Mouse (Mus musculus) bone marrow, adult 2 months (tissue): ENCODE results near the gene Sepsecs.

ENCODE experiments used
- CTCF ChIP-seq: fragments of 200-500 bp; IDR thresholded peaks from 2 replicates; pipeline ENCODE4 v1.5.1; 2011; ENCODE audit warnings: low read length, control low read depth; ENCODE audit not compliant: control insufficient read depth, insufficient read depth
- POLR2A ChIP-seq: fragments of 200-500 bp; IDR thresholded peaks from 2 replicates; pipeline ENCODE4 v1.6.1; 2011; ENCODE audit warnings: low read depth, mild to moderate bottlenecking, control low read depth, low read length, borderline replicate concordance; ENCODE audit not compliant: control insufficient read depth

- TF ChIP-seq CTCF (no peak), POLR2A (no peak)
These were observed 43.4 kb downstream of the Sepsecs start for GRCm38 (mm10) chr5:52626092-52626491.
